In the genomic region with DNA sequence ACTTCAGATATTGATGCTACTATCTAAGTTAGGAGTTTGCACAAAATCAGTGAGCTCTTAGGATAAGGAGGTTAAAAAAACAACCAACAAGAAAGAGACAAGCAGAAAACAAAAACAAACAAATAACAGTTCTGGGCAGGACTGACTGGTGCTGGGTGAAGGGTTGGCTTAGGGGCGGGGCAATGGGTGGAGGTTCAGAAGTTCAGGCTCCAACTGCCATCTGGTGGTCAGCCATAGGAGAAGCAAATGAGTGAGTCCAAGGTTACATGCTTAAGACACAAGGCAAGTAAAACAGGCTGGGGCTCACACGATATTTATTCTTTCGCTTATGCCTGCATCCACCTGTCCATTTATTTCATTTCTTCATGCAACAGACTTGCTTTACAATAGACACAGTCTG, we compare ENCODE assay signal across 9 mouse cellular contexts. TPM values are rescaled to one million over a fixed set of nuclear protein-coding genes. Genes with fewer than 3 reads are reported as not detected.
DNase-seq lines count a peak whose midpoint lies in the region; ATAC-seq and TF ChIP-seq lines count a peak whose summit lies in the region.
"Had no signal": no experiment of that assay in that cellular context is flagged by ENCODE, and none has a peak within 500 bp of the region (broad histone marks: within the 10 kb centered on the region; RNA-seq: fewer than 3 reads in every experiment).

No protein-coding gene starts in this region.

- no peaks in the 10 kb centered on the region for H3K4me1 ChIP-seq in cerebellum, adult 2 months (ENCODE audit: control insufficient read depth, insufficient read depth, low read length)
- H3K4me1 ChIP-seq in hindbrain, embryonic 16.5 days (ENCODE audit: control insufficient read depth, insufficient read depth, low read depth, low read length), result no peaks in the 10 kb centered on the region
- H3K4me1 ChIP-seq: heart, embryonic 15.5 days had no signal

- H3K9ac ChIP-seq in hindbrain, embryonic 16.5 days (ENCODE audit: low read depth, low read length), result no peak overlapping the region
- H3K9ac ChIP-seq: heart, embryonic 15.5 days had no signal

- WGBS in cerebellum, adult 2 months, result 21% methylated on average over 3 of the region's 3 CpGs
- WGBS in hindbrain, embryonic 16.5 days, result 36% methylated on average over 3 of the region's 3 CpGs

- H3K4me2 ChIP-seq in hindbrain, embryonic 16.5 days (ENCODE audit: low read length), result no peak overlapping the region
- H3K4me2 ChIP-seq: heart, embryonic 15.5 days had no signal

- no peaks in the 10 kb centered on the region for H3K27me3 ChIP-seq in cerebellum, adult 2 months (ENCODE audit: control insufficient read depth, insufficient read depth, low read length)
- no peaks in the 10 kb centered on the region for H3K27me3 ChIP-seq in hindbrain, embryonic 16.5 days (replicated peaks; ENCODE audit: control insufficient read depth, insufficient read depth, low read length)
- H3K27me3 ChIP-seq: heart, embryonic 15.5 days had no signal

- peak; percentile 70 for TF ChIP-seq CTCF in cerebellum, adult 2 months (IDR thresholded peaks at IDR 0.05; ENCODE audit: borderline replicate concordance, insufficient read depth, low read depth, low read length)

- TF ChIP-seq POLR2A in cerebellum, adult 2 months (IDR thresholded peaks at IDR 0.05; ENCODE audit: borderline replicate concordance, insufficient read depth, low read length), result no peak

- H3K36me3 ChIP-seq in hindbrain, embryonic 16.5 days (ENCODE audit: control insufficient read depth, insufficient read depth, low read length), result no peaks in the 10 kb centered on the region
- H3K36me3 ChIP-seq: heart, embryonic 15.5 days had no signal

- H3K9me3 ChIP-seq in hindbrain, embryonic 16.5 days (ENCODE audit: control insufficient read depth, low read length), result no peaks in the 10 kb centered on the region
- H3K9me3 ChIP-seq: heart, embryonic 15.5 days had no signal

- ATAC-seq in hindbrain, embryonic 16.5 days, result peak; percentile 94

- no peak overlapping the region for H3K4me3 ChIP-seq in cerebellum, adult 2 months (replicated peaks; ENCODE audit: insufficient read depth, low read depth, low read length)
- no peak overlapping the region for H3K4me3 ChIP-seq in hindbrain, embryonic 16.5 days (ENCODE audit: low read length)
- H3K4me3 ChIP-seq: heart, embryonic 15.5 days had no signal

- DNase-seq in MN1 (ENCODE audit: low spot score), result peak; percentile 43
- peak; percentile 49 to 60 for DNase-seq in cerebellum, adult 2 months
- peak; percentile 43 for DNase-seq in forelimb bud, embryonic 11.5 days (ENCODE audit: low read depth, low spot score)
- DNase-seq in layer of hippocampus, postnatal 25 days (ENCODE audit: extremely low spot score in 1 of 2, low spot score in 1 of 2), result peak; percentile 16 to 31
- peak; percentile 84 for DNase-seq in lung, postnatal 36 days
- DNase-seq in retina, embryonic 14.5 days (ENCODE audit: low spot score), result peak; percentile 73
- DNase-seq in thymus, postnatal 4 days, result peak; percentile 73

- no peak overlapping the region for H3K27ac ChIP-seq in cerebellum, adult 2 months (ENCODE audit: insufficient read depth, low read length)
- no peak overlapping the region for H3K27ac ChIP-seq in hindbrain, embryonic 16.5 days (ENCODE audit: low read depth, low read length)
- H3K27ac ChIP-seq: heart, embryonic 15.5 days had no signal

RNA-seq across cellular contexts. Expression of a gene that starts 13.8 kb away (rescaled TPM):
- 47.7 and 51.8 TPM in 2 replicates for polyA plus RNA-seq in cerebellum, adult 2 months (2012; rRNA removed)
- 25.3 and 26.5 TPM in 2 replicates for polyA plus RNA-seq in hindbrain, embryonic 16.5 days (2015; fragmentation: Nextera tagmentation; extraction: Ambion mirVana)
- 10 to 100 TPM; 34.3 to 34.5 TPM for total RNA-seq in layer of hippocampus, postnatal 25 days (2021)

RNA-seq across cellular contexts. Expression of a gene that starts 37.8 kb away (rescaled TPM):
- polyA plus RNA-seq in cerebellum, adult 2 months (2012; rRNA removed), result 0.08 and 0.15 TPM in 2 replicates
- polyA plus RNA-seq in hindbrain, embryonic 16.5 days (2015; fragmentation: Nextera tagmentation; extraction: Ambion mirVana), result 0.09 and 0.10 TPM in 2 replicates
- total RNA-seq in layer of hippocampus, postnatal 25 days (2021), result under 1 TPM in 1 of 2 experiments, not detected in 1; 0.21 TPM

RNA-seq across cellular contexts. Expression of a gene that starts 44.3 kb away (rescaled TPM):
- not detected in 2 replicates for polyA plus RNA-seq in cerebellum, adult 2 months (2012; rRNA removed)
- polyA plus RNA-seq in hindbrain, embryonic 16.5 days (2015; fragmentation: Nextera tagmentation; extraction: Ambion mirVana), result 0.04 and 0.05 TPM in 2 replicates
- total RNA-seq in layer of hippocampus, postnatal 25 days (2021), result under 1 TPM; 0.07 to 0.31 TPM
- polyA plus RNA-seq: heart, embryonic 15.5 days had no signal

RNA-seq across cellular contexts. Expression of a gene that starts 51.5 kb away (rescaled TPM):
- polyA plus RNA-seq in cerebellum, adult 2 months (2012; rRNA removed), result not detected in 2 replicates
- not detected in 2 replicates for polyA plus RNA-seq in hindbrain, embryonic 16.5 days (2015; fragmentation: Nextera tagmentation; extraction: Ambion mirVana)
- total RNA-seq in layer of hippocampus, postnatal 25 days (2021), result not detected
- polyA plus RNA-seq: heart, embryonic 15.5 days had no signal

Comparison
In these comparisons a context has a peak if more than half of its experiments do, and no peak if none do; other contexts are left out.
1. DNase-seq: peak in every context shown above with its lines; median percentile 84 in lung, postnatal 36 days; 73 in retina, embryonic 14.5 days; 73 in thymus, postnatal 4 days; 54 in cerebellum, adult 2 months; 43 in MN1; 43 in forelimb bud, embryonic 11.5 days; 24 in layer of hippocampus, postnatal 25 days.